Mouse (Mus musculus) lung, adult 2 months (tissue): ENCODE data around the gene Lce1f. TPM values are rescaled to one million over a fixed set of nuclear protein-coding genes. Genes with fewer than 3 reads are reported as not detected.

Experiments used
- DNase-seq: peaks from one replicate; pipeline ENCODE4 v3.0.0; 2022
- H3K4me1 ChIP-seq: fragments of 200-500 bp; 2 replicates; pipeline ENCODE4 v1.6.1; 2011; ENCODE audit warnings: low read length; ENCODE audit not compliant: control insufficient read depth, insufficient read depth
- H3K4me3 ChIP-seq: fragments of 200-500 bp; replicated peaks from 2 replicates; pipeline ENCODE3; 2011; ENCODE audit warnings: low read depth, mild to moderate bottlenecking, control low read depth, low read length; ENCODE audit errors: extremely low read depth
- CTCF ChIP-seq: fragments of 200-500 bp; IDR thresholded peaks from 2 replicates; pipeline ENCODE4 v1.5.1; 2011; ENCODE audit warnings: mild to moderate bottlenecking, low read length, control low read depth; ENCODE audit not compliant: insufficient read depth
- POLR2A ChIP-seq: fragments of 200-500 bp; IDR thresholded peaks from 2 replicates; pipeline ENCODE4 v1.6.1; 2011; ENCODE audit warnings: low read depth, mild to moderate bottlenecking, control low read depth, low read length, borderline replicate concordance; ENCODE audit errors: extremely low read depth
- WGBS: fragments of 180-500 bp; shearing (Covaris S2); methylation state at CpG from one replicate; pipeline ENCODE4 v1.1.7; 2018; 5-methylcytosine and 5-hydroxymethylcytosine counted together
- polyA plus RNA-seq: library from polyadenylated mRNA; depleted of rRNA; stranded (reverse); fragments of >200 nt; gene quantifications from 2 replicates; pipeline ENCODE4 v1.2.3, GENCODE M21; 2012; rRNA removed

Gene Lce1f
- polyA plus RNA-seq, 1 experiment, result 38.2 TPM

DNA sequence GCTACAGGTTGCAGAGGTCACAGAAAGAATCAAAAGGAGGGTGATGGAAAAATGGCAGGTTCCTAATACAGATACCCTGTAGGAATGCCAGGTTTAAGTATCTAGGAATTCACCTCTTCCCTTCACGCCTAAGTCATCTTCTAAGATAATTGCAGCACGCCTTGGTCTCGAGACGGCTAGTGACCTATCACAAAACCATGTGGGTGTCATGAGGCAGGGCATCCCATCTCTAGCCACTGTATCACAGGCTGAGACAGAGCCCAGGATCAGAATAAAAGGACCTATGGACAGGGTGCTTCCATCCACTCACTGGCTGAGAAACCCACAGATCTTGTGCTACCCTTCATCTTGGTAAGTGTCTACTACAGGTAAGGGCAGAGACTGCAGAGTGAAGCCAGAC lies 41.2 kb downstream of the Lce1f start, which contains the start of gene Lce1c:
Gene Lce1c, plus strand, starts transcription at position 301 of the 400 bp plus-strand sequence.
- TF ChIP-seq CTCF, result no peak
- TF ChIP-seq POLR2A, result no peak
- 83% methylated on average over 4 of the region's 4 CpGs for WGBS
- DNase-seq, result no peak

DNA sequence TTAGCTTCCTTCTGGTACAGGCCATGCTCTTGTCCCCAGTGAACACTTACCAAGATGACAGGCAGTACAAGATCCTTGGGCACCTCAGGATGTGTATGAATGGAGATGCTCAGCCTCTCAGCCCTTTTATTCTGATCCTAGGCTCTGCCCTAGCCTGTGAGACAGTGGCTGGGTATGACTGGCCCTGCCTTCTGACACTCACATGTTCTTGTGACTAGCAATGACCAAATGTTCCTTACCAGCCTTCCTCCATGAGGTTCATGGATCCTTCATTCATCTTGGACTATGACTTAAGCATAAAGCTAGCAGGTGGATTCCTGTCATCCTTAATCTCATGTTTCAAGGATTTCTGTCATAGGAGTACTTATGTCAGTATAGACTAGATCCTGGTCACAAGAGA lies 49.9 kb downstream of the Lce1f start, which contains the start of gene Lce1a2:
Gene Lce1a2, minus strand, starts transcription at position 101 of the 400 bp plus-strand sequence.
- DNase-seq, result no peak
- no peaks in the 10 kb centered on the region for H3K4me1 ChIP-seq
- TF ChIP-seq CTCF (no peak), POLR2A (no peak)
- H3K4me3 ChIP-seq, result no peak within 1 kb of the TSS

More for the DNA sequence above, 41.2 kb downstream of the Lce1f start, which contains the start of gene Lce1c:
- no peaks in the 10 kb centered on the region for H3K4me1 ChIP-seq
- no peak within 1 kb of the TSS for H3K4me3 ChIP-seq

Other genes starting within 250 kb of the Lce1f start
- 5.1 and 220 TPM in 2 replicates for gene Sprr1a, start 234.5 kb downstream of the Lce1f start, polyA plus RNA-seq
- gene Sprr4, start 219.9 kb downstream of the Lce1f start, polyA plus RNA-seq, result not detected in 2 replicates
- gene 2310046K23Rik, start 185.8 kb downstream of the Lce1f start, polyA plus RNA-seq, result 2.3 TPM in 1 of 2 replicates, not detected in the other
- gene Ivl, start 146.6 kb downstream of the Lce1f start, polyA plus RNA-seq, result 0.16 and 0.24 TPM in 2 replicates
- gene Smcp, start 131.4 kb downstream of the Lce1f start, polyA plus RNA-seq, result 0.92 TPM in 1 of 2 replicates, not detected in the other
- gene 2210017I01Rik, start 112.9 kb downstream of the Lce1f start, polyA plus RNA-seq, result 1.3 TPM in 1 of 2 replicates, not detected in the other
- not detected in 2 replicates for gene Lce6a, start 98.7 kb downstream of the Lce1f start, polyA plus RNA-seq
- 47.3 TPM in 1 of 2 replicates, not detected in the other for gene Lce1a1, start 72.0 kb downstream of the Lce1f start, polyA plus RNA-seq
- gene Lce1b, start 63.4 kb downstream of the Lce1f start, polyA plus RNA-seq, result 67.0 TPM in 1 of 2 replicates, not detected in the other
- gene Lce1a2, start 50.0 kb downstream of the Lce1f start, polyA plus RNA-seq, result 74.9 TPM in 1 of 2 replicates, not detected in the other
- 0.18 and 55.3 TPM in 2 replicates for gene Lce1c, start 41.1 kb downstream of the Lce1f start, polyA plus RNA-seq
- gene Lce1d, start 33.1 kb downstream of the Lce1f start, polyA plus RNA-seq, result 77.1 TPM in 1 of 2 replicates, not detected in the other
- 25.3 TPM in 1 of 2 replicates, not detected in the other for gene Lce1e, start 11.3 kb downstream of the Lce1f start, polyA plus RNA-seq
- 0.34 TPM in 1 of 2 replicates, not detected in the other for gene Gm38119, start 18.7 kb upstream of the Lce1f start, polyA plus RNA-seq
- gene Lce1g, start 32.0 kb upstream of the Lce1f start, polyA plus RNA-seq, result 23.0 TPM in 1 of 2 replicates, not detected in the other
- gene Lce1h, start 44.7 kb upstream of the Lce1f start, polyA plus RNA-seq, result 17.7 TPM in 1 of 2 replicates, not detected in the other
- gene Lce1i, start 58.5 kb upstream of the Lce1f start, polyA plus RNA-seq, result 20.2 TPM in 1 of 2 replicates, not detected in the other
- 17.7 TPM in 1 of 2 replicates, not detected in the other for gene Lce1j, start 70.2 kb upstream of the Lce1f start, polyA plus RNA-seq
- 22.2 TPM in 1 of 2 replicates, not detected in the other for gene Lce1k, start 87.5 kb upstream of the Lce1f start, polyA plus RNA-seq
- 22.9 TPM in 1 of 2 replicates, not detected in the other for gene Kprp, start 106.9 kb upstream of the Lce1f start, polyA plus RNA-seq
- gene Lce1l, start 130.9 kb upstream of the Lce1f start, polyA plus RNA-seq, result 20.4 TPM in 1 of 2 replicates, not detected in the other
- gene 2310050C09Rik, start 149.9 kb upstream of the Lce1f start, polyA plus RNA-seq, result 4.0 TPM in 1 of 2 replicates, not detected in the other
- 285 TPM in 1 of 2 replicates, not detected in the other for gene Lce3a, start 205.9 kb upstream of the Lce1f start, polyA plus RNA-seq
- 311 TPM in 1 of 2 replicates, not detected in the other for gene Lce3b, start 212.6 kb upstream of the Lce1f start, polyA plus RNA-seq
- 361 TPM in 1 of 2 replicates, not detected in the other for gene Lce3c, start 224.1 kb upstream of the Lce1f start, polyA plus RNA-seq
- gene Lce3d, start 237.0 kb upstream of the Lce1f start, polyA plus RNA-seq, result 64.5 TPM in 1 of 2 replicates, not detected in the other
- gene Lce3e, start 246.7 kb upstream of the Lce1f start, polyA plus RNA-seq, result 169 TPM in 1 of 2 replicates, not detected in the other